ENCODE assay signal across 20 mouse cellular contexts in genomic region chr2:137093298-137093630, GRCm38 (mm10). TPM values are rescaled to one million over a fixed set of nuclear protein-coding genes. Genes with fewer than 3 reads are reported as not detected.
DNase-seq lines count a peak whose midpoint lies in the region; ATAC-seq and TF ChIP-seq lines count a peak whose summit lies in the region.
"Had no signal": no experiment of that assay in that cellular context is flagged by ENCODE, and none has a peak within 500 bp of the region (broad histone marks: within the 10 kb centered on the region; RNA-seq: fewer than 3 reads in every experiment).

No protein-coding gene starts in this region.

- H3K9me3 ChIP-seq in hindbrain, embryonic 10.5 days, result no peaks in the 10 kb centered on the region
- no peaks in the 10 kb centered on the region for H3K9me3 ChIP-seq in hindbrain, postnatal 0 days (ENCODE audit: low read length)
- H3K9me3 ChIP-seq in midbrain, embryonic 12.5 days, result no peaks in the 10 kb centered on the region
- no peaks in the 10 kb centered on the region for H3K9me3 ChIP-seq in midbrain, embryonic 15.5 days
- H3K9me3 ChIP-seq in hindbrain, embryonic 12.5 days (replicated peaks), result no peaks in the 10 kb centered on the region
- no peaks in the 10 kb centered on the region for H3K9me3 ChIP-seq in hindbrain, embryonic 15.5 days
- H3K9me3 ChIP-seq in liver, embryonic 11.5 days (ENCODE audit: control insufficient read depth, low read length), result no peaks in the 10 kb centered on the region
- H3K9me3 ChIP-seq: embryonic facial prominence, embryonic 15.5 days; heart, embryonic 10.5 days had no signal

- no peak for TF ChIP-seq CTCF in hindbrain, postnatal 0 days (IDR thresholded peaks at IDR 0.05; ENCODE audit: low read depth)

- H3K4me2 ChIP-seq in hindbrain, postnatal 0 days (ENCODE audit: low read depth, low read length), result no peak overlapping the region
- no peak overlapping the region for H3K4me2 ChIP-seq in midbrain, embryonic 12.5 days (replicated peaks)
- no peak overlapping the region for H3K4me2 ChIP-seq in midbrain, embryonic 15.5 days
- no peak overlapping the region for H3K4me2 ChIP-seq in hindbrain, embryonic 12.5 days (replicated peaks)
- no peak overlapping the region for H3K4me2 ChIP-seq in hindbrain, embryonic 15.5 days
- H3K4me2 ChIP-seq in liver, embryonic 11.5 days, result no peak overlapping the region
- H3K4me2 ChIP-seq: embryonic facial prominence, embryonic 15.5 days had no signal

- no peaks in the 10 kb centered on the region; the same call in 1 of the 2 replicates for H3K27me3 ChIP-seq in hindbrain, embryonic 10.5 days (ENCODE audit: insufficient read depth, poor library complexity, severe bottlenecking)
- H3K27me3 ChIP-seq in hindbrain, postnatal 0 days (ENCODE audit: insufficient read depth, low read length), result no peaks in the 10 kb centered on the region
- no peaks in the 10 kb centered on the region for H3K27me3 ChIP-seq in midbrain, embryonic 12.5 days
- no peaks in the 10 kb centered on the region for H3K27me3 ChIP-seq in midbrain, embryonic 15.5 days (replicated peaks)
- H3K27me3 ChIP-seq in hindbrain, embryonic 12.5 days, result no peaks in the 10 kb centered on the region; the same call in 1 of the 2 replicates
- H3K27me3 ChIP-seq in hindbrain, embryonic 15.5 days, result no peaks in the 10 kb centered on the region
- H3K27me3 ChIP-seq in liver, embryonic 11.5 days (replicated peaks; ENCODE audit: control insufficient read depth, insufficient read depth, low read length), result no peaks in the 10 kb centered on the region
- H3K27me3 ChIP-seq: embryonic facial prominence, embryonic 15.5 days had no signal

- ATAC-seq in hindbrain, postnatal 0 days, result no peak
- no peak for ATAC-seq in midbrain, embryonic 12.5 days (ENCODE audit: low FRiP score, low read depth)
- no peak for ATAC-seq in midbrain, embryonic 15.5 days (replicated peaks)
- no peak for ATAC-seq in hindbrain, embryonic 12.5 days (ENCODE audit: low FRiP score)
- no peak for ATAC-seq in hindbrain, embryonic 15.5 days (ENCODE audit: low FRiP score, low read depth)
- no peak for ATAC-seq in liver, embryonic 11.5 days (replicated peaks; ENCODE audit: low FRiP score)

- peaks cover 95% of the 10 kb centered on the region for H3K4me1 ChIP-seq in hindbrain, embryonic 10.5 days (replicated peaks)
- H3K4me1 ChIP-seq in hindbrain, postnatal 0 days (ENCODE audit: insufficient read depth, low read length), result no peaks in the 10 kb centered on the region
- peaks cover 69% of the 10 kb centered on the region for H3K4me1 ChIP-seq in midbrain, embryonic 12.5 days
- H3K4me1 ChIP-seq in midbrain, embryonic 15.5 days, result peaks cover 10% of the 10 kb centered on the region; the same call in 1 of the 2 replicates
- H3K4me1 ChIP-seq in hindbrain, embryonic 12.5 days, result peaks cover 67% of the 10 kb centered on the region
- peaks cover 17% of the 10 kb centered on the region for H3K4me1 ChIP-seq in hindbrain, embryonic 15.5 days (replicated peaks)
- H3K4me1 ChIP-seq in liver, embryonic 11.5 days (replicated peaks; ENCODE audit: control insufficient read depth, insufficient read depth, low read length), result no peaks in the 10 kb centered on the region

- no peak overlapping the region for H3K4me3 ChIP-seq in hindbrain, embryonic 10.5 days
- H3K4me3 ChIP-seq in hindbrain, postnatal 0 days (ENCODE audit: low read length), result no peak overlapping the region
- no peak overlapping the region for H3K4me3 ChIP-seq in midbrain, embryonic 12.5 days
- H3K4me3 ChIP-seq in midbrain, embryonic 15.5 days, result no peak overlapping the region
- no peak overlapping the region for H3K4me3 ChIP-seq in hindbrain, embryonic 12.5 days
- H3K4me3 ChIP-seq in hindbrain, embryonic 15.5 days, result no peak overlapping the region
- no peak overlapping the region for H3K4me3 ChIP-seq in liver, embryonic 11.5 days (ENCODE audit: low read depth, low read length)
- H3K4me3 ChIP-seq: embryonic facial prominence, embryonic 15.5 days; erythroblast, embryonic 14.5 days; heart, embryonic 10.5 days had no signal

- H3K36me3 ChIP-seq in hindbrain, embryonic 10.5 days, result peaks cover 84% of the 10 kb centered on the region
- H3K36me3 ChIP-seq in hindbrain, postnatal 0 days (ENCODE audit: insufficient read depth, low read length), result no peaks in the 10 kb centered on the region
- H3K36me3 ChIP-seq in midbrain, embryonic 12.5 days, result peaks cover 33% of the 10 kb centered on the region
- H3K36me3 ChIP-seq in midbrain, embryonic 15.5 days (replicated peaks), result no peaks in the 10 kb centered on the region
- peaks cover 44% of the 10 kb centered on the region for H3K36me3 ChIP-seq in hindbrain, embryonic 12.5 days
- H3K36me3 ChIP-seq in hindbrain, embryonic 15.5 days, result no peaks in the 10 kb centered on the region; the same call in 1 of the 2 replicates
- H3K36me3 ChIP-seq in liver, embryonic 11.5 days (ENCODE audit: control insufficient read depth, insufficient read depth, low read length), result no peaks in the 10 kb centered on the region

- WGBS in hindbrain, embryonic 10.5 days, result 63% methylated on average over 7 of the region's 7 CpGs
- WGBS in hindbrain, postnatal 0 days, result 41% methylated on average over 7 of the region's 7 CpGs
- whole genome bisulfite sequencing in midbrain, embryonic 12.5 days, result 20% methylated on average over 7 of the region's 7 CpGs
- 22% methylated on average over 7 of the region's 7 CpGs for WGBS in midbrain, embryonic 15.5 days
- 46% methylated on average over 7 of the region's 7 CpGs for WGBS in hindbrain, embryonic 12.5 days
- WGBS in hindbrain, embryonic 15.5 days, result 33% methylated on average over 7 of the region's 7 CpGs
- WGBS in liver, embryonic 11.5 days, result 85% methylated on average over 7 of the region's 7 CpGs

- no peak for DNase-seq in hindbrain, embryonic 10.5 days (ENCODE audit: low spot score)
- no peak for DNase-seq in hindbrain, postnatal 0 days (ENCODE audit: low spot score)
- no peak for DNase-seq in liver, embryonic 11.5 days (ENCODE audit: low spot score)
- DNase-seq: cerebellum, adult 11 months; cerebellum, adult 8-10 months; cerebellum, postnatal 14 days; embryo, embryonic 11 days; gastrocnemius, postnatal 10 days; heart, adult 18-20 months; heart, postnatal 10 days; heart, postnatal 4 days had no signal

- H3K27ac ChIP-seq in hindbrain, embryonic 10.5 days, result peak overlapping the region; percentile 63
- H3K27ac ChIP-seq in hindbrain, postnatal 0 days, result no peak overlapping the region
- H3K27ac ChIP-seq in midbrain, embryonic 12.5 days (replicated peaks), result peak overlapping the region; percentile 63
- no peak overlapping the region for H3K27ac ChIP-seq in midbrain, embryonic 15.5 days
- H3K27ac ChIP-seq in hindbrain, embryonic 12.5 days, result peak overlapping the region; percentile 46; the same call in 1 of the 2 replicates
- H3K27ac ChIP-seq in hindbrain, embryonic 15.5 days (replicated peaks), result 0 out of 2 replicates have a peak overlapping the region, but pooled peaks have one; percentile 47
- H3K27ac ChIP-seq in liver, embryonic 11.5 days (ENCODE audit: low read depth, low read length), result no peak overlapping the region
- H3K27ac ChIP-seq: embryonic facial prominence, embryonic 15.5 days; heart, embryonic 10.5 days had no signal

- no peak overlapping the region for H3K9ac ChIP-seq in hindbrain, postnatal 0 days (replicated peaks; ENCODE audit: low read length)
- H3K9ac ChIP-seq in midbrain, embryonic 12.5 days (replicated peaks), result no peak overlapping the region
- H3K9ac ChIP-seq in midbrain, embryonic 15.5 days, result no peak overlapping the region
- H3K9ac ChIP-seq in hindbrain, embryonic 12.5 days, result no peak overlapping the region
- no peak overlapping the region for H3K9ac ChIP-seq in hindbrain, embryonic 15.5 days
- no peak overlapping the region for H3K9ac ChIP-seq in liver, embryonic 11.5 days (ENCODE audit: low read depth, low read length)
- H3K9ac ChIP-seq: embryonic facial prominence, embryonic 15.5 days had no signal

RNA-seq across cellular contexts. Expression of gene Jag1, which starts 23.2 kb away (rescaled TPM):
- polyA plus RNA-seq in hindbrain, embryonic 10.5 days (2016; fragmentation: Nextera tagmentation; extraction: Ambion mirVana), result 21.2 and 30.5 TPM in 2 replicates
- 8.5 and 8.7 TPM in 2 replicates for total RNA-seq in hindbrain, postnatal 0 days (2014; rRNA removed)
- polyA plus RNA-seq in hindbrain, postnatal 0 days (2015; fragmentation: Nextera tagmentation; extraction: Ambion mirVana), result 4.9 and 5.5 TPM in 2 replicates
- 51.2 and 53.0 TPM in 2 replicates for polyA plus RNA-seq in midbrain, embryonic 12.5 days (2016; fragmentation: Nextera tagmentation; extraction: Ambion mirVana)
- 11.7 and 12.6 TPM in 2 replicates for polyA plus RNA-seq in midbrain, embryonic 15.5 days (2015; fragmentation: Nextera tagmentation; extraction: Ambion mirVana)
- polyA plus RNA-seq in hindbrain, embryonic 12.5 days (2016; fragmentation: Nextera tagmentation; extraction: Ambion mirVana), result 31.6 and 34.0 TPM in 2 replicates
- 10.6 and 12.3 TPM in 2 replicates for polyA plus RNA-seq in hindbrain, embryonic 15.5 days (2015; fragmentation: Nextera tagmentation; extraction: Ambion mirVana)
- polyA plus RNA-seq in liver, embryonic 11.5 days (2014; fragmentation: Nextera tagmentation; extraction: Ambion mirVana), result 4.6 and 4.7 TPM in 2 replicates
- total RNA-seq: common myeloid progenitor, adult 5-6 weeks; MEL had no signal
- polyA plus RNA-seq: erythroblast, embryonic 14.5 days had no signal

Comparison
In these comparisons a context has a peak if more than half of its experiments do, and no peak if none do; other contexts are left out.
1. H3K27ac ChIP-seq: peak in hindbrain, embryonic 10.5 days (single experiment), midbrain, embryonic 12.5 days (single experiment), hindbrain, embryonic 12.5 days (single experiment) and hindbrain, embryonic 15.5 days (single experiment); none in hindbrain, postnatal 0 days (single experiment), midbrain, embryonic 15.5 days (single experiment) and liver, embryonic 11.5 days (single experiment).